Mouse (Mus musculus) G1E (cell line): ENCODE measurements around the gene Phldb1.

Experiments used
- CTCF ChIP-seq: IDR thresholded peaks from 2 replicates; pipeline ENCODE4 v1.5.1; 2012; ENCODE audit warnings: low read depth, low read length, inconsistent platforms, mixed read lengths
- GATA2 ChIP-seq: IDR thresholded peaks from 2 replicates; pipeline ENCODE4 v1.6.1; 2012; ENCODE audit warnings: low read depth, low read length, inconsistent platforms, borderline replicate concordance

DNA sequence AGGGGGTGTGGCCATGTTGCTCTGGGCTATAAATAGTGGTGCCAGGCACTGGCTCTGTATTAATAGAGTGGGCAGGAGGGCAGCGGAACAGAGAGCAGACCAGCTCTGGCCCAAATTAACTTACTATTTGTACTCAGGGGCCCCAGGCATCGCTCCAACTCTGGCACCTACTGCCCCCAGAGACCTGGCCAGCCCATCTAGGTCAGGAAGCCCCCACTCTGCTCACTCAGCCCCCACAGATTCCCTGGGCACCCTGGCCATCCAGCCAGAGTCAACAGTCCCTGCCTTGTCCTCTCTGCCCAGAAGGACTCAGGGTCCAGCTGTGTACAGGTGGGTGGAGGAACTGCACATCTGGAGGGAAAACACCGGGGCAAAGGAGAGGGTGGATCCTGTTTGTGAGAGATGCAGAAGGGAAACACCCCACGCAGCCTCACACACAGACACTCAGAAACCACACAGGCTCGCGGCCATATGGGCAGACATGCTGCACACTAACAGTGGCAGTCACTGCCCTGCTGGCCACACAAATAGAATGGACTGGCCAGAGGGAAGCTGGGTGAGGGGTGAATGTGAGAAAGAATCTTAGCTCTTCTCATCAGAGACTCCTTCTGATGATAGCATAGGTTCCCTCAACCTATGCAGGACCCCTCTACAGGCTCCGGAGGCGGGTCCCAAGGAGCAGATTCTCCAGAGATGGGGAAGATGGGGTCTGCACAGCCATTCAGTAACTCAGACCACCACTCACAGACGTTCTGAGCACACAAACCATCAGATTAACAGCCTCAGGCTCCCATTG, 14.4 kb downstream of the Phldb1 start:
- no peak for TF ChIP-seq CTCF
- no peak for TF ChIP-seq GATA2
